39 mouse cellular contexts compared by ENCODE assay signal in the genomic region with DNA sequence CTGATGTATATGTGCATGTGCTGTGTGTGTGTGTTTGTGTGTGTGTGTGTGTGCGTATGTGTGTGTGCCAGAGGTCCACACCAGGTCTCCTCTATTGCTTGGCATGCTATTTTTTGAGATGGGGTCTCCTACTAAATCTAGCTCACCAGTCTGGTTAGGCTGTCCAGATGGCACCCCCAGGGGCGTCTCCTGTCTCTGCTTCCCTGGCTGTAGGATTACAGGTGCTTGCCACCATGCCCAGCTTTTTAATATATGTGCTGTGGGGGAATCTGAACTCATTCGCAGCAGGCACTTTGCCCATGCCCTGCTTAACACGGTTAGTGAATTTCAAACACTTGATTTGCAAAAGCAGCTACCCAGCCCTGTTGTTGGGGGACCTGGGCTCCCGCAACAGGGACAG. TPM values are rescaled to one million over a fixed set of nuclear protein-coding genes. Genes with fewer than 3 reads are reported as not detected.
"Had no signal": no experiment of that assay in that cellular context is flagged by ENCODE, and none has a peak within 500 bp of the region (broad histone marks: within the 10 kb centered on the region; RNA-seq: fewer than 3 reads in every experiment).

No protein-coding gene starts in this region.

- H3K36me3 ChIP-seq: limb, embryonic 10.5 days; limb, embryonic 12.5 days; limb, embryonic 13.5 days; limb, embryonic 15.5 days; liver, embryonic 12.5 days; liver, embryonic 13.5 days; liver, embryonic 15.5 days; lung, embryonic 15.5 days; midbrain, embryonic 10.5 days; midbrain, embryonic 12.5 days; midbrain, embryonic 13.5 days; midbrain, embryonic 15.5 days; neural tube, embryonic 12.5 days; neural tube, embryonic 13.5 days had no signal

- H3K4me1 ChIP-seq: liver, embryonic 12.5 days; liver, embryonic 13.5 days; liver, embryonic 15.5 days; megakaryocyte, embryonic 14.5 days; midbrain, embryonic 10.5 days; midbrain, embryonic 12.5 days; midbrain, embryonic 13.5 days; midbrain, embryonic 15.5 days; neural tube, embryonic 12.5 days; neural tube, embryonic 13.5 days had no signal

- H3K4me2 ChIP-seq: limb, embryonic 12.5 days; limb, embryonic 13.5 days; limb, embryonic 15.5 days; liver, embryonic 11.5 days; liver, embryonic 12.5 days; liver, embryonic 13.5 days; liver, embryonic 15.5 days; lung, embryonic 14.5 days; lung, embryonic 15.5 days; midbrain, embryonic 11.5 days; midbrain, embryonic 12.5 days; midbrain, embryonic 13.5 days; midbrain, embryonic 15.5 days; neural tube, embryonic 12.5 days; neural tube, embryonic 13.5 days had no signal

- DNase-seq: left cerebral cortex, postnatal 4 days; liver; liver, embryonic 13.5 days; liver, postnatal 0 days; lung, adult 18-20 months; lung, adult 2 months; lung, embryonic 14.5 days; lung, postnatal 10 days; lung, postnatal 14 days; lung, postnatal 36 days; lung, postnatal 4 days; midbrain, embryonic 14.5 days had no signal

- H3K27ac ChIP-seq: limb, embryonic 12.5 days; limb, embryonic 13.5 days; limb, embryonic 15.5 days; liver, embryonic 12.5 days; liver, embryonic 13.5 days; liver, embryonic 14.5 days; liver, embryonic 15.5 days; lung, embryonic 15.5 days; macrophage; midbrain, embryonic 10.5 days; midbrain, embryonic 12.5 days; midbrain, embryonic 13.5 days; midbrain, embryonic 15.5 days; neural tube, embryonic 12.5 days; neural tube, embryonic 13.5 days had no signal

- H3K9ac ChIP-seq: limb, embryonic 12.5 days; limb, embryonic 13.5 days; limb, embryonic 15.5 days; liver, embryonic 12.5 days; liver, embryonic 13.5 days; liver, embryonic 14.5 days; liver, embryonic 15.5 days; liver, postnatal 0 days; lung, embryonic 14.5 days; lung, embryonic 15.5 days; midbrain, embryonic 12.5 days; midbrain, embryonic 13.5 days; midbrain, embryonic 15.5 days; neural tube, embryonic 12.5 days; neural tube, embryonic 13.5 days had no signal

- H3K4me3 ChIP-seq: limb, embryonic 10.5 days; limb, embryonic 12.5 days; limb, embryonic 13.5 days; limb, embryonic 15.5 days; liver, embryonic 12.5 days; liver, embryonic 13.5 days; liver, embryonic 15.5 days; lung, embryonic 15.5 days; megakaryocyte, embryonic 14.5 days; midbrain, embryonic 10.5 days; midbrain, embryonic 12.5 days; midbrain, embryonic 13.5 days; midbrain, embryonic 15.5 days; myocyte; neural tube, embryonic 12.5 days; neural tube, embryonic 13.5 days had no signal

- ATAC-seq: liver, embryonic 12.5 days; liver, postnatal 0 days; lung, postnatal 0 days; midbrain, embryonic 13.5 days; midbrain, embryonic 15.5 days; midbrain, embryonic 16.5 days had no signal

- H3K9me3 ChIP-seq: limb, embryonic 10.5 days; limb, embryonic 12.5 days; limb, embryonic 13.5 days; limb, embryonic 15.5 days; liver, embryonic 12.5 days; liver, embryonic 13.5 days; liver, embryonic 15.5 days; lung, embryonic 15.5 days; megakaryocyte, embryonic 14.5 days; midbrain, embryonic 10.5 days; midbrain, embryonic 12.5 days; midbrain, embryonic 13.5 days; midbrain, embryonic 15.5 days; neural tube, embryonic 12.5 days; neural tube, embryonic 13.5 days had no signal

- H3K27me3 ChIP-seq: limb, embryonic 13.5 days; limb, embryonic 15.5 days; liver, embryonic 12.5 days; liver, embryonic 13.5 days; liver, embryonic 15.5 days; lung, embryonic 15.5 days; midbrain, embryonic 12.5 days; midbrain, embryonic 13.5 days; midbrain, embryonic 15.5 days; neural tube, embryonic 12.5 days; neural tube, embryonic 13.5 days had no signal

RNA-seq across cellular contexts. Expression of a gene that starts 29.5 kb away (rescaled TPM):
- total RNA-seq: liver, adult 2 months; megakaryocyte progenitor cell, adult 5-6 weeks; megakaryocyte, adult 5-6 weeks; megakaryocyte-erythroid progenitor cell, adult 5-6 weeks; monocyte, adult 5-6 weeks had no signal
- polyA plus RNA-seq: liver, adult 2 months; liver, embryonic 11.5 days; liver, embryonic 12.5 days; liver, embryonic 13.5 days; liver, embryonic 15.5 days; liver, embryonic 16.5 days; liver, postnatal 0 days; macrophage had no signal

RNA-seq across cellular contexts. Expression of a gene that starts 57.1 kb away (rescaled TPM):
- total RNA-seq: megakaryocyte progenitor cell, adult 5-6 weeks; megakaryocyte-erythroid progenitor cell, adult 5-6 weeks; monocyte, adult 5-6 weeks had no signal
